Mouse (Mus musculus) embryonic facial prominence, embryonic 12.5 days (tissue): ENCODE results near the gene Abca1. TPM values are rescaled to one million over a fixed set of nuclear protein-coding genes. Genes with fewer than 3 reads are reported as not detected.

ENCODE experiments used
- ATAC-seq: fragments of 200-750 bp; cut with Nextera tagmentation; 2 replicates; pipeline ENCODE4 v1.8.0; 2017; ENCODE audit not compliant: insufficient number of reproducible peaks, insufficient read depth, low FRiP score, low TSS enrichment
- H3K27ac ChIP-seq: fragments of 300-500 bp; sonication (generic); 2 replicates; pipeline ENCODE4 v1.5.1; 2016; ENCODE audit warnings: mild to moderate bottlenecking
- H3K27me3 ChIP-seq: fragments of 300-500 bp; sonication (generic); 2 replicates; pipeline ENCODE4 v1.6.1; 2016; ENCODE audit warnings: mild to moderate bottlenecking, moderate library complexity
- H3K36me3 ChIP-seq: fragments of 300-500 bp; sonication (generic); 2 replicates; pipeline ENCODE4 v1.6.1; 2016; ENCODE audit warnings: mild to moderate bottlenecking
- H3K4me1 ChIP-seq: fragments of 300-500 bp; sonication (generic); 2 replicates; pipeline ENCODE4 v1.6.1; 2016
- H3K4me2 ChIP-seq: fragments of 300-500 bp; sonication (generic); replicated peaks from 2 replicates; pipeline ENCODE4 v1.6.1; 2016; ENCODE audit warnings: mild to moderate bottlenecking, moderate library complexity
- H3K4me3 ChIP-seq: fragments of 300-500 bp; sonication (generic); 2 replicates; pipeline ENCODE4 v1.5.1; 2016; ENCODE audit warnings: mild to moderate bottlenecking
- H3K9ac ChIP-seq: fragments of 300-500 bp; sonication (generic); 2 replicates; pipeline ENCODE4 v1.6.1; 2016; ENCODE audit warnings: mild to moderate bottlenecking, moderate library complexity
- H3K9me3 ChIP-seq: fragments of 300-500 bp; sonication (generic); 2 replicates; pipeline ENCODE4 v1.6.1; 2016; ENCODE audit warnings: mild to moderate bottlenecking, moderate library complexity
- whole genome bisulfite sequencing: fragments of 180-500 bp; shearing (Covaris S2); methylation state at CpG from one replicate; pipeline ENCODE4 v1.1.7; 2016; 5-methylcytosine and 5-hydroxymethylcytosine counted together
- polyA plus RNA-seq: library from polyadenylated mRNA; unstranded; fragments of >200 nt; fragmentation: Nextera tagmentation; extraction: Ambion mirVana; gene quantifications from 2 replicates; pipeline ENCODE4 v1.2.1, GENCODE M21; 2016

Gene Abca1
- polyA plus RNA-seq, 1 experiment from 2014 or later: 8.4 TPM

DNA sequence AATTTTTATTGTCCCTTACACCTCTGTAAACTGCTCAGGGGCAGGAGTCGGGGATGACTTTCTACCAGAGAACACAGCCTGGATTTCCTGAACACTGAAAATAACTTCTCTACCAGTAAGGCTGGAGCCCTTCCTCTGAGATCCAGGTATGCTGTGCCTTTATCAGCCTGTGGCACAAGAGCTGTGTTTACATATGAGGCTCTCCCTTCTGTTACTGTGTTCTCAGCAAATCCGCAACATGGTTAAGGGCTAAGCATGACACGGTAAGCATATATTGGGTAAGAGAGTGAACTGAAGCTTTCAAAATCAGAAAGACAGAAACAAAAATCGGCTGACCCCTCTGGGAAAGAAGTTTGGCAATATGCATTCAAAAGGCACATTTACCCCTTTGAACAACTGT, 25.7 kb downstream of the Abca1 start:
- Histone ChIP-seq H3K36me3 (peaks cover 33% of the 10 kb centered on the region), H3K4me3 (no peak overlapping the region), H3K9me3 (no peaks in the 10 kb centered on the region), H3K27me3 (no peaks in the 10 kb centered on the region), H3K4me1 (no peaks in the 10 kb centered on the region), H3K4me2 (no peak overlapping the region), H3K27ac (no peak overlapping the region), H3K9ac (no peak overlapping the region)
- no peak for ATAC-seq
- 84% methylated on average over 4 of the region's 4 CpGs for WGBS

DNA sequence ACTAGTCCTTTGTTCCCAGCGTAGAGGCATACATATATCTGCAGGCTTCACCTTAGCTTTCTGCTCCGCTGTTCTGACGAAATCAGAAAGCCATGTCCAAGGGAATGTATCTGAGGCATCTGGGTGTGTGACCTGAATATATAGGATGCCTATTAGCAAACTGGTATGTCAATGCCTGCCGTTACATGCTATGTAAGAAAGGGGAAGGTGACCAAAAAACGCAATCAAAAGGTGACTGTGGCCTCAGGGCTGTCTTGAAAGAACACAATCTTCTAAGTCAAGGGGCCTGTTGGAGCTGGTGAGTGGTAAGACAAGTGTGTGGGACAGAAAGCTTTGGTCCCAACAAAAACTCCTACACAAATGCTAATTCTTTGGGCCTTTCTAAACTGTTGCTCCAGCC, 28.2 kb downstream of the Abca1 start:
- WGBS: 85% methylated on average over 5 of the region's 5 CpGs
- no peak overlapping the region for H3K4me2 ChIP-seq
- H3K27ac ChIP-seq: no peak overlapping the region
- H3K9ac ChIP-seq: no peak overlapping the region
- no peaks in the 10 kb centered on the region for H3K4me1 ChIP-seq
- H3K27me3 ChIP-seq: no peaks in the 10 kb centered on the region
- H3K36me3 ChIP-seq: peaks cover 51% of the 10 kb centered on the region
- no peaks in the 10 kb centered on the region for H3K9me3 ChIP-seq
- no peak overlapping the region for H3K4me3 ChIP-seq
- no peak for ATAC-seq

DNA sequence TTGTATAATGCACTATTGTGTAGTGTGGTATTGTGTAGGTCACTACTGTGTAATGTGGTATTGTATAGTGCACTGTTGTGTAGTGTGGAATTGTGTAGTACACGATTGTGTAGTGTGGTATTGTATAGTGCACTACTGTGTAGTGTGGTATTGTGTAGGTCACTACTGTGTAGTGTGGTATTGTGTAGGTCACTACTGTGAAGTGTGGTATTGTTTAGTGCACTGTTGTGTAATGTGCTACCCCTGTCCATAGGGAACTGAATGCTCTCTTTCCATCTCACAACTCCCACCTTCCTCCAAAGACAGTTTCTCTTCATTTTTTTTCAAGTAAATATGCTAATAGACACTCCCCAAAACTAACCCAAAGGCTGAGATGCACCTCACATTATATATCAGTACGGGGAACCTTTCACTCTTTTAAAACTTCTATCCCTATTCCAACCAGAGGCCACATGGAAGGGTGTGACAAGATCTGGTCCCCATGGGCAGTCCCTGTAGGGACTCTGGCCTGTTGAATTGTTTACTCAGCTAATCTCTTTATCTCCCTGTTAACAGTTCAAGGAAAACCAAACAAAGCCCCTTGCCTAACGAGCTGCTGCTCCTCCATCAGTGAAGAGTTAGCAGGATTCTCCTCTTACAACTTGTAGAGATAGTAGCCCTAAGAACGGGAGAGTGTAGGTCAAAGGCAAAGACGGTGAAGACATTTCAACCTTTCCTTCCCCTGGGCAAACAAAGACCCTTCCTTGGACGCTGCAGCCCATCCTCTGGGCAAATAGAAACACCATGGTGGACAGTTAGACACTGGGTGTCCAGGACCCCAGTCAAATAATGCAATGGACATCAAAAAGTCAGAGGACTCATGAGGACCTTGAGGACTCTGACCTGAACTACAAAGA, 28.8 kb downstream of the Abca1 start:
- no peaks in the 10 kb centered on the region for H3K9me3 ChIP-seq
- 65% methylated on average over 6 of the region's 6 CpGs for WGBS

DNA sequence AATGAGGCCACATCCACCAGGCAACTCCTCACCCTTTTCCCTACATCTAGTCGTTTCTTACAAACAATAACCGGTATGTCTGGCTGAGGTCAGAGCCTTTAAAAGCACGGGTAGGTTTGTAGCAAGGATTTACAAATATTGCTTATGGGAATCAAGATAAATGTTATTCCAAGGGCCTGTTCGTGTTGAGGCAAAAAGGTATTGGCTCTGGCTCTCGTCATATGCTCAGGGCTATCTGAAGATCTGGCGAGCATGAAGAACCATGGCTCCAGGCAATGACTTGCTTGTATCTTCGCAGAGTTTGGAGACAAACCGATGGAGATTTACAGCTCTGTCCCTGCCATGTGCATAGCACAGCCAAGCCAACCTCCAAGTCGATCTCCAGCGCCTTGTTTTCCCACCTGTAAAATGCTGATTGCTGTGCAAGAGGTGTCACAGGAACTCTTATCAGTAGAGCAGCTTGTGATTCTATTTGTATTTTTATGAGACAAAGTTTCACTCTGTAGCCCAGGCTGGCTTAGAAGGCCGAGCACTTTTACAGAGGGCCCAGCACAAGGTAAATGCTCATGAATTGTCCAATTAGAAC, 29.9 kb downstream of the Abca1 start:
- H3K4me3 ChIP-seq: no peak overlapping the region
- H3K27ac ChIP-seq: no peak overlapping the region
- no peaks in the 10 kb centered on the region for H3K27me3 ChIP-seq
- no peak overlapping the region for H3K4me2 ChIP-seq
- H3K4me1 ChIP-seq: no peaks in the 10 kb centered on the region
- no peaks in the 10 kb centered on the region for H3K9me3 ChIP-seq
- H3K36me3 ChIP-seq: peaks cover 56% of the 10 kb centered on the region
- ATAC-seq: no peak
- WGBS: 89% methylated on average over 11 of the region's 11 CpGs
- H3K9ac ChIP-seq: no peak overlapping the region

More for the DNA sequence above, 28.8 kb downstream of the Abca1 start:
- no peak for ATAC-seq
- Histone ChIP-seq H3K36me3 (peaks cover 56% of the 10 kb centered on the region), H3K27ac (no peak overlapping the region), H3K27me3 (no peaks in the 10 kb centered on the region), H3K9ac (no peak overlapping the region), H3K4me1 (no peaks in the 10 kb centered on the region), H3K4me3 (no peak overlapping the region), H3K4me2 (no peak overlapping the region)

DNA sequence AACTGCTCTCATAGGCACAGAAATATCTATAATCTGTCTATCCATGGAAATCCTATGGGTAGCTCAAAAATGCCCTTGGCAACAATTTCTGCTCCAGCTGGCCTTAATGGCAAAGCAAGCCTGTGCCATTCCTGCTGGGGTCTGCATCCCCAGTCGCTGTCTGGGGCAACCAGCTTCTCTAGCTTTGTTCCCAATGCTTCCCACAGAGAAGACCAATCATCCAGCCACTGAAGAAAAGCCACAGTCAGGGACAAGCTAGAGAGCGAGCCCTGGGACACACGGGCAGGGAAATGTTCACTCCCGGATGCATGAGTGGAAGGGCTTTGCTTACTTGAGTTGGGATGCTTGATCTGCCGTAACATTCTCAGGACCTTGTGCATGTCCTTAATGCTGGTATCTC, 32.4 kb downstream of the Abca1 start:
- Histone ChIP-seq H3K4me1 (no peaks in the 10 kb centered on the region), H3K9me3 (no peaks in the 10 kb centered on the region), H3K9ac (no peak overlapping the region), H3K36me3 (peaks cover 52% of the 10 kb centered on the region), H3K27me3 (no peaks in the 10 kb centered on the region), H3K4me3 (no peak overlapping the region), H3K4me2 (no peak overlapping the region), H3K27ac (no peak overlapping the region)
- WGBS: 91% methylated on average over 5 of the region's 5 CpGs
- ATAC-seq: no peak

DNA sequence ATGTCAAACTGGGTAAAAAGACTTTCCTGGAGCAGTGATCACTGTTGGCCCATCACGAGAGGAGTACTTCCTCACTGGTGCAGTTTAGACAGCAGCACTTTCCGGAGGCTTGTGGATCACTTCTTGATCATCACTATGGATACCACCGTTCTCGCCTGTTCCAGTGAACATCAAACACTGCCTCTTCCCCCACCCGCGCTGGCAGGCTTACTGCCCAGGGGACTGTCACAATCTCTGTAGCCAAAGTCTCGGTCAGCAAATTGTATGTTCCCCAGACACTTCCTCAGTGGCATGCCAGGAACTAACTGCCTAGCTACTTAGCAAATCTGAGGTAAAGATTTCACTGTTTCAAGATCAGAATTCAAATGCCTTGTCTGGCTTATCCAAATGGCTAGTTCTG, 32.9 kb downstream of the Abca1 start:
- no peaks in the 10 kb centered on the region for H3K27me3 ChIP-seq
- H3K9me3 ChIP-seq: no peaks in the 10 kb centered on the region
- no peak overlapping the region for H3K27ac ChIP-seq
- no peak for ATAC-seq
- no peak overlapping the region for H3K4me2 ChIP-seq
- H3K36me3 ChIP-seq: peaks cover 48% of the 10 kb centered on the region
- no peaks in the 10 kb centered on the region for H3K4me1 ChIP-seq
- H3K4me3 ChIP-seq: no peak overlapping the region
- 93% methylated on average over 7 of the region's 7 CpGs for WGBS
- H3K9ac ChIP-seq: no peak overlapping the region

DNA sequence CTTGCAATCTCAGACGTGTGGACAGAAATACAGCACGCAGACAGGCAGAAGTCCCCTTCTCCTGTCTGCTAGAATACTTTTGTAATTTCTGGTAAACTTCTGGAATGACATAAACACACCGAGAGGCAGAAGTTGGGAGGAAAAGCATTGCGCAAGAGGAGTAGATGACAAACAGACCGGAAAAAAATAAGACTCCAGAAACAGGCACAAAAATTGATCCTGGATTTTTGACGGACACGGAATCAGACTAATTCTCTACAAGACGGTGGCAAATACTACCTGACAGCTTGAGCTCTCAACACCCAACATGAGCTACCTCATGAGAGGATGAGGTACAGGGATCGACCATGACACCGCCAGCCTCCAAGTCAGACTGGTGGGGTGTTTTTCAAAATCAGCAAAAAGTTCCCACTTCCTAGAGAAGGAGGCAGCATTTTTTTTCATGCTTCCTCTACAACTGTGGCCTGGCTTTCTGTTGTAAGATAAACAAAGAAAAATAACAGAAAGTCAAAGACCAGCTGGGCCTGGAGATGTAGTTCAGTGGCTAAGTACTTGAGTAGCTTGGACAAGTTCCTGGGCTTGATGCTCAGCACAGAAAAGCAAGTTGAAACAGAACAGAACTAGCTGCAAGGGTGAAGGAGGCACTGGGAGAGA, 34.7 kb downstream of the Abca1 start:
- Histone ChIP-seq H3K27me3 (no peaks in the 10 kb centered on the region), H3K36me3 (peaks cover 31% of the 10 kb centered on the region)
- 91% methylated on average over 10 of the region's 10 CpGs for WGBS

DNA sequence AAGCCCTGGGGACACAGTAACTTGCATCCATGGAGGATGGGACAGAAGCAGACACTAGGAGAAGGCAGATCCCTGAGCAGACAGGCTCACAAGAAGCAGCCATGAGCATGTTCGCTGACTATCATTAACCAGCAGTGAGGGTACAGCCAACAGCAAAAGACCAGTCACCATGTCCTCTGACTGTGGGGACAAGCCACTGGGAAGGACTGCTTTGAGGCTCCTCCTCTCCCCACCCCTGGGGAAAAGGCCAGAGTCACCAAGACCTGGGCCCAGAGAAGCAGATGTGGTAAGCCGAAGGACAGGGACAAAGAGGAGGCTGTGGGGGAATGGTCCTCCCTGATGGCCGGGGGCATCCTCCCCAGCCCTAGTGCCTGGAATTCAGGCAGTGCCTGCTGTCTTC, 37.4 kb downstream of the Abca1 start:
- Histone ChIP-seq H3K27me3 (no peaks in the 10 kb centered on the region), H3K9ac (no peak overlapping the region), H3K4me3 (no peak overlapping the region), H3K36me3 (peaks cover 13% of the 10 kb centered on the region), H3K9me3 (no peaks in the 10 kb centered on the region), H3K4me1 (no peaks in the 10 kb centered on the region), H3K27ac (no peak overlapping the region), H3K4me2 (no peak overlapping the region)
- WGBS: 82% methylated on average over 3 of the region's 3 CpGs
- no peak for ATAC-seq

More for the DNA sequence above, 34.7 kb downstream of the Abca1 start:
- ATAC-seq: no peak
- Histone ChIP-seq H3K4me1 (no peaks in the 10 kb centered on the region), H3K9me3 (no peaks in the 10 kb centered on the region), H3K27ac (no peak overlapping the region), H3K9ac (no peak overlapping the region), H3K4me2 (no peak overlapping the region), H3K4me3 (no peak overlapping the region)

DNA sequence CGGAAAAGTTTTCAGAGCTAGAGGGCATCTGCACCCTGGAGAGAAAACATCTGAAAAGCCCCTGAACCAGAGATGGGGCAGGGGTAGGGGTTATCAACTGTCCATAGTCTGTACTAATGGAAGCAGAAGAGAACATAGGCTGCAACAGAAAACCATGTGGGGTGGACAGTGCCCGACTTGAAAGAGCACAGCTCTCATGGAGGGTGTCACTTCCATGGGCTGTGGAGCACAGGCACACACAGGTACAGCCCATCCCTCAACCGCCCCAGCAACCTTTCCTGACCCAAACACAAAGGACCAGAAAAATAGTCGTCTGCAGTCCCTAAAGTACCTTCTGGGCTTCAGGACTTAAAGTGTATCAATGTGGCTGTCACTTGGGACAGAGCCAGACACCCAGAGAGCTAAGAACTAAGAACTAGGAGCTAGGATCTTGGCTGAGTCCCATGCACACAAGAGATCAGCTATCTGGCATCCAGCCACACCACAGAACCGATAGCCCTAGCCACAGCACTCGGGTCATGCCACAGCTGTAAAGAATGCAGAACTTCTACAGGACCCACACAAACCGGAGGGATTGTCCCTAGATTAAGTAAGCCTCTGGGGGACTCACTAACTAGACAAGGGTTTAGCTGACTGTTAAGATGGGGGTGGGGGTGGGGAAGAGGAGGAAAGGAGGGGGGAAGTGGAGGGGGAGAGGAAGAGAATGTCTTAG, 38.0 kb downstream of the Abca1 start:
- ATAC-seq: peak; percentile 51; the same call in 1 of the 2 replicates
- Histone ChIP-seq H3K27ac (no peak overlapping the region), H3K36me3 (peaks cover 6% of the 10 kb centered on the region), H3K9me3 (no peaks in the 10 kb centered on the region), H3K4me2 (no peak overlapping the region), H3K27me3 (no peaks in the 10 kb centered on the region), H3K4me3 (no peak overlapping the region), H3K4me1 (0 out of 2 replicates have a peak, but pooled peaks cover 2% of the 10 kb centered on the region), H3K9ac (no peak overlapping the region)
- WGBS: 65% methylated on average over 7 of the region's 7 CpGs

DNA sequence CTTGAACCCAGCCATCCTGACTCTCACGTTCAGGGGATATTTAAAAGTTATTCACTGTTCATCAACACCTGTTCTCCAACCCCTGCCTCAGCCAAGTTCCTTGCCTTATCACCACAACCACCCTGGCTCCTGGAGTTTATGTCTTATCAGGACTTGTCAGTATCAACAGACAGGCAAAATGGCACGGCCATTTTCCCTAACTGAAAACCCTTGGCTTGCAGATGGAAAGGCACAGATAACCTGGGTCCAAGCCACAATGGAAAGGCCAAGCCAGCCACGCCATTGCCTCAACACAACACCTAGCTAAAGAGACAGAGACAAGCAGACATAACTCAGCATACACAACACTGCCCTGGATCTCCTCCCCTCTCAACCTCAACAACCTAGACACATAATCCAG, 38.6 kb downstream of the Abca1 start:
- ATAC-seq: no peak
- H3K27ac ChIP-seq: no peak overlapping the region
- H3K27me3 ChIP-seq: no peaks in the 10 kb centered on the region
- 88% methylated on average over 3 of the region's 3 CpGs for WGBS
- H3K4me2 ChIP-seq: no peak overlapping the region
- H3K4me3 ChIP-seq: no peak overlapping the region
- peaks cover under 1% of the 10 kb centered on the region for H3K36me3 ChIP-seq
- no peaks in the 10 kb centered on the region for H3K9me3 ChIP-seq
- H3K4me1 ChIP-seq: peaks cover 8% of the 10 kb centered on the region
- H3K9ac ChIP-seq: no peak overlapping the region

DNA sequence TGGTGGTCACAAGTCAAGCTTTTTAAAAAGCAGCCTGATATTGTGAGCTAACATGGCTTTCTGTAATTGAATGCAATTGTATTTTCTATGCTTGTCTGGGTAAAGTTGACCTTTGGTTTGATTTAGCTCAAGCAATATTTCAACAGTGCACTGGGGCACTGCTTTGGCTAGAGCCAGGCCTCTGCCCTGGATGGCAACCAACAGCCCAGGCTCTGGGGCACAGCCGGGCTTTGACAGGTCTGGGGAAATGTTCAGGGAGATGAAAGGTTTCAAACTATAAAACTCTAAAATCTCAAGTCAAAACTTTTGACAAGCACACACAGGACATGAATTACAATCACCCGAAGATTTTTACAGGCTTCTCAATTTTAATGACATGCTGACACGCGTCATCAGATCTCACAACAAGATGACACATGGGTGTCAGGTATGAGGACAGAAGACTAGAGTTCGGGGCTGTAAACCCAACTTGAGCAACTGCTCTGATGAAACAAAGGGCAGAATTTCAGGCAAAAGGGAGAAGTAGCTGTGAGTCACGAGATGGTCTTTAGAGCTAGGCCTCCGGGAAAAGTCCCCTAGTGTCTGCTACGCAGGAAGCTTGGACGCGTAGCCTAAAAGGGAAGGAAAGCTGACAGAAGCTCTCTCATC, 39.5 kb downstream of the Abca1 start:
- H3K4me3 ChIP-seq: no peak overlapping the region
- WGBS: 83% methylated on average over 10 of the region's 10 CpGs
- no peak for ATAC-seq
- no peak overlapping the region for H3K27ac ChIP-seq
- H3K9ac ChIP-seq: no peak overlapping the region
- no peak overlapping the region for H3K4me2 ChIP-seq
- no peaks in the 10 kb centered on the region for H3K36me3 ChIP-seq
- no peaks in the 10 kb centered on the region for H3K27me3 ChIP-seq
- H3K9me3 ChIP-seq: no peaks in the 10 kb centered on the region
- H3K4me1 ChIP-seq: peaks cover 17% of the 10 kb centered on the region
